Mouse (Mus musculus) layer of hippocampus, postnatal 36 days (tissue): ENCODE measurements around the gene Fut1. TPM values are rescaled to one million over a fixed set of nuclear protein-coding genes. Genes with fewer than 3 reads are reported as not detected.
"Not testable (repeated sequence)": the region's sequence is repeated elsewhere in the genome, so short reads cannot be mapped to it uniquely, and the experiment has no call there.

ENCODE experiments used
- DNase-seq, 2 experiments: peaks; one replicate each; pipeline ENCODE4 v3.0.0; 2022
- total RNA-seq, 2 experiments: library from RNA; stranded (reverse); gene quantifications; 2 replicates each; pipeline ENCODE4 v1.2.3; 2021

The Fut1 gene
- total RNA-seq, 2 experiments from 2014 or later: not detected

GRCm38 (mm10) chr7:45640191-45640957 lies 23.3 kb downstream of the Fut1 start:
- no peak for DNase-seq

DNA sequence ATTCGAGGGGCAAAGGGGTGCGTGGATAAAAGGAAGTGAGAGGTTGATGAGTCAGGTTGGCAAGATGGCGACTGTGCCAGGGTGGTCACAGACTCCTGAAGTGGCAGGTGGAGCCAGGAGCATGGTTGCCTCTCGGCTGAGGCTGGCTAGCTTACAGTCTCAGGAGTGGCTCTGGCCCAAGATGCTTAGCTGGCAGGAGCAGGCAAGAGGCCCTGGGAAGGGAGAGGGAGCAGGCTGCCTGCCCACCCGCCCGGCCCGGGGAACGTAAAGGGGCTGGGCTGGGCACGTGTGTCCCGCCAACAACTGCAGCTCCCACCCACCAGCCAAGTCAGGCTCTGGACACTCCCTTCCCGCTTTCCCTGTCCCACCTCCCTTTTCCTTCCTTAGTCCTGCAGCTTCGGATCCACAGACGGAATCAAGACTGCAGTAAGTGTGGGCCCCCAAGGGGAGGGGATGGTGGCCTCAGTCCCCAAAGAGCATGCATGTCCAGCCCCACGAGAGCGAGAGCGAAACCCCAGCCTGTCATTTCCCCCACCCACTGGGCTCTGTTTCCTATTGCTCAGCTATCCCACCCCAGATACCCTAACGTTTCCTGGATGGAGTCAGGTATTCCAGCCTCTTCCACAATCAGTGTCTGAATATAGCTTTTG lies 24.4 kb downstream of the Fut1 start:
- no peak for DNase-seq

- no peak for DNase-seq
Measured at GRCm38 (mm10) chr7:45642083-45642482, 25.0 kb downstream of the Fut1 start.

DNA sequence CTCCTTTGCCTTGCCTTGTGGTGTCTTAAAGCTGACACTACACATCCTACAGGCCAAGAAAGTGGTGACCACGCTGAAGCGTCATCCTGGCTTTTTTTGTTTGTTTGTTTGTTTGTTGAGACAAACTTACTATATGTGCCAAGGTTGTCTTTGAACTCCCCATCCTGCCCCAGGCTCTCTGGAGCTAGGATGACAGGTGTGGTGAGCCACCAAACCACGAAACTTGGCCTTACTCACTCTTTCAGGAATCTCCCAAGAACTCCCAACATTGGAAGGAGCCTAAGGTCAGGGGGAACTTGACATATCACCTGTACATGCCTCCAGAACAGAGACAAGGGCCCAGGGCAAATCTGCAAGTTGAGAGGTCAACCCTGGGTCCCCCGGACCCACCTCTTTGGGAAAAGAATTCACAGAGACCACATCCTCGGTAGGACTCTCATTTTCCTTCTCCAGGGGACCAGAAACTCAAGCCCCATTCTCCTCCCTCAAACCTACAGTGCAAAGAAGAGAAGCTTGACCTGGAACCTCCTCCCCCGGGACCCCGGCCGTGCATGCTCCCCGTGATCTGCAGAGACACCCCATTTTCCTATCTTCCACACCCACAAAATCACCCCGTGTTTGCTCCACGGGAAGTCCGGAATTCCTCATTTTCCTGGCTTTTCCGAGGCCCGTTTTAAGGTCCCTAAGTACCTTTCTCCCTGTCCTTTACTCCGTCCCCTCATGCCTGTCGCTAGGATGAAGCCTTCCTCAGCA lies 25.6 kb downstream of the Fut1 start:
- DNase-seq: no peak

- DNase-seq: peak; percentile 90 to 91
Measured at GRCm38 (mm10) chr7:45643441-45644178, 26.5 kb downstream of the Fut1 start.

DNA sequence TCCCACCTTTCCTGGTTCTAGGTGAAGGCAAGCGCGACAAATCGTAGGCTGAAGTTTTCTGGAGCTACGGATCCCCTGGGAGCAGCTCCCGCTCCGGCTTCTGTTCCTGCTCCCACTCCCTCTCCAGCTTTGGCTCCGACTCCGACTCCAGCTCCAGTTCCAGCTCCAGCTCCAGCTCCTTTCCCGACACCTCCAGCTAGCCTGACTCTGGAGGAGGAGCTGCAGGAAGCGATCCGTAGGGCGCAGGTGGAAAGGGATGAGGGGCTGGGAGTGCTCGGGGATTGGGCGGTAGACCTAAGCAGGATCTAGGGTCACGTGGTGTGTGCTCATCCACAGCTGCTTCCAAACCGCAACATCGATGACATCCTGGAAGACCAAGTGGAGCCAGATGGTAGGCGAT lies 27.1 kb downstream of the Fut1 start:
- DNase-seq: peak; percentile 55 to 61

GRCm38 (mm10) chr7:45644872-45645590 lies 27.9 kb downstream of the Fut1 start:
- no peak for DNase-seq

- DNase-seq: no peak
Measured at GRCm38 (mm10) chr7:45645591-45645971, 28.5 kb downstream of the Fut1 start.

DNA sequence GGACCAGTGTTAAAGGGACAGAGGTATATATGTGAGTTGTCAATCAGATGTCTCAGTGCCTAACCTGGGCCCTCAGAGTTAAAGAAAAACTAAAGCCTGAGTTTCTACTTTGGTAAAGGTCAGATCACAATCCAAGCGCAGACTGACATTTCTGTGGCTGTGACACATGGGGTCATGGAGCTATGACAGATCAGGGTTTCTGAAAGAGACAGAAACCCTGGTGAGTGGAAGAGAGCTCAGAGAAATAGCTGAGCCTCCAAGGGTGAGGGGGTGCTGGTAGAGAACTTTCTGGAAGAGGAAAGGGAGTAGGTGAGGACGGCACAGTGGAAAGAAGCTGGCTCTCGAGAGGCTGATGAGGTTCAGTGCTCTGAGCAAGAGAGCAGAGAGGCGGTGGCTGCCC lies 29.6 kb downstream of the Fut1 start:
- DNase-seq: no peak

- DNase-seq: no peak
Measured at GRCm38 (mm10) chr7:45649351-45649750, 32.3 kb downstream of the Fut1 start.

- DNase-seq: not testable (repeated sequence)
Measured at GRCm38 (mm10) chr7:45650484-45650883, 33.4 kb downstream of the Fut1 start.

- no peak for DNase-seq
Measured at GRCm38 (mm10) chr7:45654424-45655047, 37.4 kb downstream of the Fut1 start.

GRCm38 (mm10) chr7:45660746-45661478 lies 43.8 kb downstream of the Fut1 start:
- no peak for DNase-seq

DNA sequence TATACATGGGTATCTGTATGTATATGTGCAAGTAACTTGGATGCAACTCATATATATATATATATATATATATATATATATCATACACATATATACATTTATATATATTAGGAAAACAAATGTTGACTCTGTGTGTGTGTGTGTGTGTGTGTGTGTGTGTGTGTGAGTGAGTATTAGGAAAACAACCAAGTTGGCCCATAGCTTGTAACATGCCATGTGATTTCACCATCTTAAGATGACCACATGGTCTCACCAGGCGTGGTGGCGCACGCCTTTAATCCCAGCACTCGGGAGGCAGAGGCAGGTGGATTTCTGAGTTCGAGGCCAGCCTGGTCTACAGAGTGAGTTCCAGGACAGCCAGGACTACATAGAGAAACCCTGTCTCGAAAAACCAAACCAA lies 44.6 kb downstream of the Fut1 start:
- not testable (repeated sequence) for DNase-seq

DNA sequence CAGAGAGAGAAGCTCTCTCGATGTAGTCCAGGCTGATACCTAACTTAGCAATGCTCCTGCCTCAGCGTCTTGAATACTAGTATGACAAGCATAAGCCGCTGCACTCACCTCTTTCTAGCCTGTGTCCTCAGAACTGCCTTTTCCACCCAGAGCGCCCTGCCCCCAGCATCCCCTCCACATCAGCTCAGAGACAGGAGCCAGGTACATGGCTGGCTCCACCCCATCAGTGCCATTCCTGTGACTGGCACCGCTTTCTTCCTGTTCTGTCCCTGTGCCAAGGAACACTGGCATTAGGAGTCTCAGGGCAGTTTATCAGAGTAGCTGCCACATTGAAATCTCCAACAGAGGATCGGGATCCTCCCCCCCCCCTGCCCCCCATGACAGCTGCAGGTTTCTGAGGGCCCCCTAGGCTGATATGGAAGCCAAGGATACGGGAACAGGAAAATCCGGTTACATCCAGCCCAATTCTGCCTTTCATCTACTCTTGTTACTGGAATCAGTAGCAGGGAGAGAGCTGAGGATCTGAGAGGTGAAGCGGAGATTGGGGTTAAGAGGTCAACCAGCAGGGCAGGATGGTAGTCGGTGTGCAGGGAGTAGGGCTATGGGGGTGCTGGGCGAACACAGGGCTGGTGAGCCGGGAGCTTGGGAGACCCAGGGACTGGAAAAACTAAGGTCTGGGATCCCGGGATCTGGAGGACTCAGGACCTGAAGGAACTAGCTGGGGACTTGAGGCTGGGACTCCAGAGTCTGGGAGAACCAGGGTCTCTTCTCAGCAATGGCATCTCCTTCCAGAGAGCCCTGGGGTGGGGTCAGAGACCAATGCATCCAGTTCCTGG lies 48.4 kb downstream of the Fut1 start:
- DNase-seq: no peak

- DNase-seq: no peak
Measured at GRCm38 (mm10) chr7:45666161-45666560, 49.1 kb downstream of the Fut1 start, which contains the start of gene Fut2. Gene Fut2, minus strand, starts transcription at chr7:45666394.

DNA sequence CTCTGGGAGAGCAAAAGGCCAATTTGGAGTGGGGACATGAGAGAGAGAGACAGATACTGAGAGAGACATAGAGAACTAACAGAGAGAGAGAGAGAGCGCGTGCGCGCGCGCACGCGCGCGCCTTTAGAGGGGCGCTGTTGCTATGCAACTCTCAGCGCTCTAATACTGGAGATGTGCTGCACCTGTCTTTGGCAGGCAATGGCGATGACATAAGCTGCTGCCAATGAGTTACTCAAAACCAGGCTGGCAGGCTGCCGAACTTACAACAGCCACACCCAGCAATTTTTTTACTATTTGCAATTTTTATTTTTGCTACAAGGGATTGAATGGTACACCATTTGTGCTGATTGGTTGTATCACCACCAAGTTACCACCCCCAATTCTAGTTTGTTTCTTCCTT lies 50.7 kb downstream of the Fut1 start:
- DNase-seq: no peak

DNA sequence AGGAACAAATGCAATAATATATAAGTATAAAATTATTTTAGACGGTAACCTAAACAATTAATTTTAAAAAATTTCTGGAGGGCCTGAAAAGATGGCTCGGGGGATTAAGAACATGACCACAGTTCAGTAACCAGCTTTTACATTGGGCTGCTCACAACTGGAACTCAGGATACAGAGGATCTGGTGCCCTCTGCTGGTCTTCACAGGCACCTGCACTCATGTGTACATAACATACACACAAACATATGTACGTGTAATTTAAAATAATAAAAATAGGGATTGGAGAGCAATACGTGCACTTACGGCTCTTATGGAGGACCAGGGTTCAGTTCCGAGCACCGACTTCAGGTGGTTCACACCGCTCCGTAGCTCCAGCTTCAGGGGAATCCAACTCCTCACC lies 51.8 kb downstream of the Fut1 start:
- DNase-seq: no peak
